Mouse (Mus musculus) cerebellum, adult 8-10 months (tissue): ENCODE results near the gene Dlec1.

Experiments used
- DNase-seq: peaks from one replicate; pipeline ENCODE4 v3.0.0; 2022

The Dlec1 gene

GRCm38 (mm10) chr9:119101992-119102782 is at the start of gene Dlec1:
Gene Dlec1 (plus strand): TSS chr9:119102478.
- no peak for DNase-seq

DNA sequence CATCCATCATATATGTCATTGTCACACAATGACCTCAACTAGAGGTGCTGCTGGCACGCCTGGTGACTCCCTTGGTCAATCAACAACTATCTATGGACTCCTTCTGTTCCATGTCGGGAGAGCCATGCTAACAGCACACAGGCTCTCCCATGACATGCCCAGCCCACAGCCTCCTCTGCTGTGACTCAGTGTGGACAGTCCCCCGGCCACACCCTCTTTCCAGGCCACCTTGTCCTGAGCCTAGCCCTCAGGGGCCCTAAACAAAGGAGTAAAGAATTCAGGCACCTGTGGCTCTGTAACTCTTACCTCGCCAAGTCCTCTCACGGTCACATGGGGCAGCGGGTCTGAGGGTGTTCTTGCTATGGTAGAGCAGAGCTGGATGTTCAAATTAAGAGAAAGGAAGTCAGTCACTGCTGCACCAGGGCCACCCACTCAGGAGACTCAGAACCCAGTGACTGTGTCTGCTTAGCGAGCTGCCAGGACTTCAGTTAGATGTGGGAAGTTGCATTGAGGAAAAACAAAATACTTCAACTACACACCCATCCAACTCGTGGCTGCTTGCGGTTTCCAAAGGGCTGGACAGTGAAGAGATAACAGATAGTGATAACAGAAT is 48.2 kb upstream of the Dlec1 start:
- no peak for DNase-seq

GRCm38 (mm10) chr9:119055336-119055735 is 46.9 kb upstream of the Dlec1 start:
- DNase-seq: no peak

GRCm38 (mm10) chr9:119058245-119058644 is 44.0 kb upstream of the Dlec1 start:
- DNase-seq: no peak

DNA sequence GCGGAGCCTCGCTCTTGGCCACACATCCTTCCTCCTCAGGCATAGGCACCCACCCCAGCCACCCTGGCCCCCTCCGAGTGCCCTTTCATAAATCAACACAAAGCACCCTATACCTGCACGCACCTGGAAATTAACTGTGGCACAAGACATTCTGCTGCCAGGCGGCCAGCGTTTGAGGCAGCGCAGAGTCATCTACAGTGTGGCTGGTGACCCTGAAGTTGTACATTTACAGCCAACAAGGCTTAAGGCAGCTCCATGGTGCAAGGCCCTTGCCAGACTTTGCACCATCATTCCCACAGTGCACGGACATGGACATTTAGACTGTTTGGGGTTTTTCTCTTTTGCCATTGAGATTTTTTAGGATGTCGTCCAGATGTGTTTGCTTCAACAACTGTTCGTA is 41.6 kb upstream of the Dlec1 start:
- no peak for DNase-seq

GRCm38 (mm10) chr9:119063036-119063644 is 39.1 kb upstream of the Dlec1 start:
- no peak for DNase-seq

DNA sequence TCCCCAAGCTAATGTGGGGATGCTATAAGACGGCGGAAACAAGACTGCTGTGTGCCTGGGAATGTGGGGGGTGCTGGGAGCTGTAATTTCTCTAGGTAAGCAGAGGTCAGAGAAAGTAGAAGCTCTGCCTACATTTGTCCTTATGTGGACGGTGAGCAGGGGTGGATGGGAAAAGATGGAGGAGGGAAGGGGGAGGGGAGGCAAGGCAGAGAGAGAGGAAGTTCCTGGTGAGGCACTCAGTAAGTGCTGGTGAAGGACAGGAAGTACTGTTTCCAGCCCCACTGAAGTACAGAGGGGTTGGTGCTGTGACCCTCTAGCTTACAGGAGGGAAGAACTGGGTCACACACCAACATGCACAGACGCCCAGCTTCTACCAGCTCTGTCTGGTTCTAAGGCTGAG is 38.0 kb upstream of the Dlec1 start:
- DNase-seq: no peak

DNA sequence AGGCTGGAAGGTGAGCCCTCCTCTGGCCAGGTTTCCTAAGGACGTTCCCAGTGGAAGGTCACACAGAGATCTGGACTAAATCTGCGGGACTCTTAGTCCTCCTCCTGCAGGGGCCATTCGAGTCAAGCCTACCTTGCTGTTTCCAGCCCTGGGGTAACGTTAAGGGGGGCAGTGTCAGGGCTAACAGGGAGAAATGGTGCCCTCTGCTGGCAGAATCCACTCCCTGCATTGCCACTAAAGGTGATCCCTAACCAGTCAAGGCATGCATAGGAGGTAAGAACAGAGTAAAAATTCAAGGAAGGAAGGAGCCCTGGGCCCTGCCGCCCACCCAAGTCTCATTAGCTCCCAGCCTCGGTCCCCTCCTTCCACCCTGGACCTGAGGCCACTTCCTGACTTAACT is 34.7 kb upstream of the Dlec1 start:
- DNase-seq: peak; percentile 57

GRCm38 (mm10) chr9:119068266-119068665 is 34.0 kb upstream of the Dlec1 start:
- DNase-seq: no peak

DNA sequence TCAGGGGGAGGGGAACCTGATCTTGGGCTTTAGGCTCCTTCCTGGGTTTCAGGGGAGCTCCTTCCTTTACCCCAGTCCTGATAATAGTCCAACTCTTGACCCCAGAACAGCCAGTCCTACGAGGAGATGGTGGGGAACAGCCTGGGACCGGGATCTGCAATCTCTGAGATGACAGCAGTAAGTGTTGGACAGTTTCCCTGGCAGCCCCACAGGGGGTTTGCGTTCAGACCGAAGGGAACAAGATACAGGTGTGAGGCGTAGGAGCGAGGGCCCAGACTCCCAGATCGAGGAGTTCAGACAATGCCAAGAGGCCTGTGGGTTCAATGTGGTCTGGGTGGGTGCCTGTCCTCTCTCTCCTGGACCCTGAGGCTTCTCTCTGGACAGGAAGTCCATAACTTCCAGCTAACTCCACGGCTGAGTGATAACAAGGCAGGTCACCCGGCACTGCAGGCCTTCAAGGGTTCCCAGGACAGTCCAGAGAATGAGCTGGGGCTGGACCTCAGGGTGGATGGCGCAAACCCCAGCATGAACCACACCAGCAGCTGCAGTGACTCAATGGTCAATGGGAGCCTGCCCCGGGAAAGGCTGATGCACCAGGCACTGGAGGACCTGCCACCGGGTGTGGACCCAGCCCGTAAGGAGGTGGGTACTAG is 32.0 kb upstream of the Dlec1 start:
- no peak for DNase-seq

DNA sequence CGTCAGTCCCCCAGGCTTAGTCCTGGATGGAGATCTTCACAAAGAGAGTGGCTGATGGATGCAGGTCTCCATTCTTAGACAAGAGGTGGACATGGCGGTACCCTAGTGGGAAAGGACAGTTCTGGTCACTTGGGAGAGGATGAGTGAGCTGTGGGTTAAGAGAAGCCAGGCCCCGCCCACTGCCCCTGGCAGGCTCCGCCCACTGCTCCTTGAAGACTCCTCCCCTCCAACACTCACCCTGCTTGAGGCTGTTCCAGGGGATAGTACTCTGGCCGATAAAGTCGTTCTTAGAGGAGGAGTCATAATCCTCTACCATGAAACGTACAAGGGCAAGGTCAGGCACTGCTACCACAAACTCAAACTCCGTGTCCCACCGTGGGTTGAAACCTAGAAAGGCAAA is 30.5 kb upstream of the Dlec1 start:
- no peak for DNase-seq

DNA sequence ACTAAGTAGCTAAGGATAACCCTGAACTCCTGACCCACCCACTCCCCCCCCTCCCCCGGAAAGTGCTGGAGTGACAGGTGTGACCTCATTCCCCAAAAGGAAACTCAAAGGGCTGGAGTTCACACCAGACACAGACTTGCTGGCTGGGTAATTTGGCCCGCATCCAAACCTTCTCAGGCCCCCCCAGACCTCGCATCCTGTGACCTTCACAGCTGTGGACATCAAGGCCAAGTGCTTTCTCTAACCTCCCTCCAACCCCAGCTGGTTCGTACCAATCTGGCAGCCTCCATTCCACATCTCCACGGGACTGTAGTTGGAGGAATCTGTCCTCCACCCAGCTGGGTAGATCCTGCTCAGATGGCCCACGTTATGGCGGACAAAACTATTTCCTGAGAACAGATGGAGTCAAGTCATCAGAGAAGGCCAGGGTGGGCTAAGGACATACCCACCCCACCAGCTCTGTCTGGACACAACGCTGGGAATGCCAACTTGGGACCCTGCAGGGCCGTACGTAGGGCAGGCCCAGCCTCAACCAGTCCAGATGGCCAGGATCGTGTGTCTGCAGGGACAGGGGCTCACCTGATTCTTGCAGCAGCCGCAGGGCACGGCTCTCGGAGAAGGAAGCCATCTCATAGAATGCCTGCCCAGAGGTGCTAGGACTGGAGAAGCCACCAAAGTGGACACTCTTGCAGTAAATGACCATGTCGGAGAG is 28.9 kb upstream of the Dlec1 start:
- DNase-seq: no peak

GRCm38 (mm10) chr9:119075685-119076084 is 26.6 kb upstream of the Dlec1 start:
- no peak for DNase-seq

GRCm38 (mm10) chr9:119080040-119080675 is 22.1 kb upstream of the Dlec1 start:
- DNase-seq: no peak

GRCm38 (mm10) chr9:119082039-119082438 is 20.2 kb upstream of the Dlec1 start:
- DNase-seq: no peak

DNA sequence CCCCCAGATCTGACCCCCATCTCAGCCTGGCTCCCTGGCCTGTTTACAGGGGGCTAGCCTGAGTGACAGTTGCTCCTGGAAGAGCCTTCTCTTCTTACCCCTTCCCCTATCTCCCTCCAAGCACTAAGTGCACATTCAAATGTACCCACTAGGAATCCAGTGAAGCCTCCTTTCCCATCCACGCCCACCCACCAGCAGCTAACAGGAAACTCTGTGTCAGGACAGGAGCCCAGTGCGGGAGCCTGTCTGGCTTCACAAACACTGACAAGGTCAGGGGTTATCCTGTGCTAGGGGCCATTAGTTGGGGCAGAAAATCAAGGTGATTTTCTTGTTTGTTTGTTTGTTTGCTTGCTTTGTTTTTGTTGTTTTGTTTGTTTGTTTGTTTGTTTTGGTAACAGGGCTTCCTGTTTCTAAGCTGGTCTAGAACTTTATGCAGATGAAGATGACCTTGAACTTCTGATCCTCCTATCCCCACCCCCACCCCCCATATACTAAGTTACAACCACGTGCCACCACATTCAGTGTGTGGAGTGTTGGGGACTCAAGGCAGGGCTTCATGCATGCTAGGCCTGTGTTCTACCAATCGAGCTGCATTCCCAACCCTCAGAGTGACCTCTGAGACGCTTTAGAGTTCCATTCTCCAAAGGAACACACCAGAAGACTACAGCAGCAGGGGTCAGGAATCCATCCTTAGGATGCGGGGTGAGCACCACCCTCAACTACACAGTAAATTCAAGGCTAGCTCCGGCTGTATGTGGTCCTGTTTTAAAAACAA is 19.4 kb upstream of the Dlec1 start:
- DNase-seq: no peak

- no peak for DNase-seq
Measured at GRCm38 (mm10) chr9:119083966-119084365, 18.3 kb upstream of the Dlec1 start.

GRCm38 (mm10) chr9:119086451-119086850 is 15.8 kb upstream of the Dlec1 start:
- DNase-seq: no peak

DNA sequence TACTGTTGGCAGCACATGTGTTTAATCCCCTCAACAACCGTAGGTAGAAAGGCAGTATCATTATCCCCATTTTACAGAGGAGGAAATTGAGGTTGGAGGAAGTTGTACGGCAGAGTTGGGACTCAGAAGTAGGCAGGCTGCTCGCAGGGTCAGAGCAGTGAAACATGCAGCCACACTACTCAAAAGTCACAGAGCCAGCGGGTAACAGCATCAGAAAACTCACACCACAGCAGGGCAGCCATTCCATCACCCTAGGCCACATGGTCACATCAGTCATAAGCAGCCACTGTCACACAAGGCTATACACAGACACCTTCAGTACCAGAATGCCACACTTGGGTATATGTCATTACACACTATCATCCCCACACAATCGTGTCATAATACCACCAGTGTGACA is 15.0 kb upstream of the Dlec1 start:
- no peak for DNase-seq

GRCm38 (mm10) chr9:119088148-119088801 is 14.0 kb upstream of the Dlec1 start:
- DNase-seq: peak; percentile 60

GRCm38 (mm10) chr9:119089437-119089836 is 12.8 kb upstream of the Dlec1 start:
- DNase-seq: no peak
